Mouse (Mus musculus) adrenal gland, postnatal 36 days (tissue): ENCODE measurements around the gene Prokr2. TPM values are rescaled to one million over a fixed set of nuclear protein-coding genes. Genes with fewer than 3 reads are reported as not detected.
"Not testable (repeated sequence)": the region's sequence is repeated elsewhere in the genome, so short reads cannot be mapped to it uniquely, and the experiment has no call there.

ENCODE experiments used
- DNase-seq, 2 experiments: peaks; one replicate each; pipeline ENCODE4 v3.0.0; 2021; ENCODE audit warnings: mixed read lengths in 1 of 2
- total RNA-seq, 2 experiments: library from RNA; stranded (reverse); gene quantifications; 2 replicates each; pipeline ENCODE4 v1.2.3; 2021

Gene Prokr2
- total RNA-seq, 2 experiments from 2014 or later = 0.07 TPM; not detected in 1

GRCm38 (mm10) chr2:132340350-132340749, 44.9 kb downstream of the Prokr2 start:
- peak; percentile 9 to 13 for DNase-seq

- no peak for DNase-seq
Observed at GRCm38 (mm10) chr2:132337202-132337601, 48.0 kb downstream of the Prokr2 start.

GRCm38 (mm10) chr2:132323541-132323940, 61.7 kb downstream of the Prokr2 start:
- no peak for DNase-seq

- DNase-seq = no peak
Observed at GRCm38 (mm10) chr2:132320516-132320915, 64.7 kb downstream of the Prokr2 start.

GRCm38 (mm10) chr2:132317178-132317577, 68.1 kb downstream of the Prokr2 start:
- no peak for DNase-seq

GRCm38 (mm10) chr2:132316041-132316808, 69.0 kb downstream of the Prokr2 start:
- DNase-seq = peak; percentile 67 to 79

GRCm38 (mm10) chr2:132314057-132314456, 71.2 kb downstream of the Prokr2 start:
- not testable (repeated sequence) for DNase-seq

- DNase-seq = no peak
Observed at GRCm38 (mm10) chr2:132313568-132313967, 71.7 kb downstream of the Prokr2 start.

GRCm38 (mm10) chr2:132312616-132313015, 72.6 kb downstream of the Prokr2 start:
- DNase-seq = no peak

GRCm38 (mm10) chr2:132309398-132309930, 75.8 kb downstream of the Prokr2 start:
- no peak for DNase-seq

GRCm38 (mm10) chr2:132308829-132309228, 76.4 kb downstream of the Prokr2 start:
- DNase-seq = no peak

- no peak for DNase-seq
Observed at GRCm38 (mm10) chr2:132307213-132307843, 77.9 kb downstream of the Prokr2 start.

- DNase-seq = no peak
Observed at GRCm38 (mm10) chr2:132305988-132306387, 79.3 kb downstream of the Prokr2 start.

- DNase-seq = no peak
Observed at GRCm38 (mm10) chr2:132305165-132305564, 80.1 kb downstream of the Prokr2 start.

- no peak for DNase-seq
Observed at GRCm38 (mm10) chr2:132301436-132301835, 83.8 kb downstream of the Prokr2 start.

- DNase-seq = no peak
Observed at GRCm38 (mm10) chr2:132298250-132298649, 87.0 kb downstream of the Prokr2 start.

GRCm38 (mm10) chr2:132293694-132294450, 91.4 kb downstream of the Prokr2 start:
- no peak for DNase-seq

- peak; percentile 23 to 42 for DNase-seq
Observed at GRCm38 (mm10) chr2:132292083-132292482, 93.2 kb downstream of the Prokr2 start.

- no peak for DNase-seq
Observed at GRCm38 (mm10) chr2:132291265-132291664, 94.0 kb downstream of the Prokr2 start.

GRCm38 (mm10) chr2:132290808-132291207, 94.4 kb downstream of the Prokr2 start:
- no peak for DNase-seq

- not testable (repeated sequence) for DNase-seq
Observed at GRCm38 (mm10) chr2:132289213-132289612, 96.0 kb downstream of the Prokr2 start.
